Mouse (Mus musculus) kidney, adult 9 months (tissue): ENCODE measurements around the gene Chd2.
"Not testable (repeated sequence)": the region's sequence is repeated elsewhere in the genome, so short reads cannot be mapped to it uniquely, and the experiment has no call there.

Experiments
- DNase-seq: peaks from one replicate; pipeline ENCODE4 v3.0.0; 2022

Chd2 gene

DNA sequence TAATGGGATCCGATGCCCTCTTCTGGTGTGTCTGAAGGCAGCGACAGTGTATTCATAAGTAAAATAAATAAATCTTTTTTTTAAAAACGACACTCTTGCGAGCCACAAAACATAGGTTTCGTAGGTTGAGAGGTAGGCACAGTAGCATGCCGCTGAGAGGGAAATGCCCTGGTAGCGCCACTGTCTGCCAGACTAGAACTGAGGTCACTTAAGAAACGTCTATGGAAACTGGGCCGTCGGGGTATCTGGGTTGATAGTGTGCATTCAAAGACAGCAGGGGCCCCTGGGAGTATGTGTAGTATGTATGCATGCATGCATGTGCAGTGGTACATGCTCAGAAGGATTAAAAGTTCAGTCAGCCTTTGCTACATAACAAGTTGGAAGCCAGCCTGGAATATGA, 21.4 kb downstream of the Chd2 start:
- DNase-seq, result no peak

DNA sequence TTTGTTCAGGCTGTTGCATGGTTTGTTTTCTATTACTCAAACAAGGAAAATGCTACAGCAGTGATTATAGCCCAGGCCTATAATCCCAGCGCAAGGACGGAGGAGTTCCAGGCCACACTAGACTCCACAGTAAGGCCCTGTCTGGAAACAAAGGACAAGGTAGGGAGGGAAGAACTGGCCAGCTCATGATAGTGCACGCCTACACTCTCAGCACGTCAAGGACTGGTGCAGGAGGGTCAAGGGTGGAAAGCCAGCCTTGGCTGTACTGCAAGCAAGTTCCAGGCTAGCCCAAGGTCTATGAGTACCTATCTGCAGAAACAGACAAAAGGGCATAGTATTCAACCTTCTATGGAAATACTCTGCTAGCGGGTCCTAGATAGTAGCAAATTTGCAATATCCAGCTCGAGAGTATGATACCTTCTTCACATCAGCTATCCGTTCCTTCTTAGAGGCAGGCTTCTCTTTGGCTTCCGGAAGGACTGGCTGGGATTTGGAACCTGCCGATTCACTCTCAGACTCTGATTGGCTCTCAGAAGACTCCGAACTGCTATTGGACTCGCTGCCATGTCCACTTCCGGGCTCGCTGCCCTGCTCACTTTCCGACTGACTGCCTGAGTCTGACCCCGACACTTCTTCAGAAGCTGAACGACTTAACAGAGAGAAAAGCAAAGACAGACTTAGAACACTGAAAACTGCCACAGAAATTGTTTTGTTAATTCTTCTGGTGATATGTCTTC, 22.4 kb downstream of the Chd2 start:
- DNase-seq, result no peak

DNA sequence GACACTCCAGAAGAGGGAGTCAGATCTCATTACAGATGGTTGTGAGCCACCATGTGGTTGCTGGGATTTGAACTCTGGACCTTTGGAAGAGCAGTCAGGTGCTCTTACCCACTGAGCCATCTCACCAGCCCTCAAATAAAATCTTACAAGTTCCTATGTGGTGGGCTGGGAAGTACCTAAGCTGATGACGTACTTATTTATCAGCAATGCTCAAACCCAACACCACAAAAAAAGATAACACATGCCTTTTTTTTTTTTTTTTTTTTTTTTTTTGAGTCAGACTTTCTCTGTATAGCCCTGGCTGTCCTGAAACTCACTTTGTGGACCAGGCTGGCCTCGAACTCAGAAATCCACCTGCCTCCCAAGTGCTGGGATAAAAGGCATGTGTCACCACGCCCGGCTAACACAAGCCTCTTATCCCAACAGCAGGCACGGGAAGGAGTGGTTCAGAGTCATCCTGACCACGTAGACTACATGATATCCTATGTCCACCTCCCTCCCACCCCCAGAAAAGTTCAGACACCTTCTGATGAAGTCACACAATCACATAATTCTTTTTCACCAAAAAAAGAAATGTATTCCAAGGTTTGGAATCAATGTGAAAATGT, 23.2 kb downstream of the Chd2 start:
- not testable (repeated sequence) for DNase-seq

DNA sequence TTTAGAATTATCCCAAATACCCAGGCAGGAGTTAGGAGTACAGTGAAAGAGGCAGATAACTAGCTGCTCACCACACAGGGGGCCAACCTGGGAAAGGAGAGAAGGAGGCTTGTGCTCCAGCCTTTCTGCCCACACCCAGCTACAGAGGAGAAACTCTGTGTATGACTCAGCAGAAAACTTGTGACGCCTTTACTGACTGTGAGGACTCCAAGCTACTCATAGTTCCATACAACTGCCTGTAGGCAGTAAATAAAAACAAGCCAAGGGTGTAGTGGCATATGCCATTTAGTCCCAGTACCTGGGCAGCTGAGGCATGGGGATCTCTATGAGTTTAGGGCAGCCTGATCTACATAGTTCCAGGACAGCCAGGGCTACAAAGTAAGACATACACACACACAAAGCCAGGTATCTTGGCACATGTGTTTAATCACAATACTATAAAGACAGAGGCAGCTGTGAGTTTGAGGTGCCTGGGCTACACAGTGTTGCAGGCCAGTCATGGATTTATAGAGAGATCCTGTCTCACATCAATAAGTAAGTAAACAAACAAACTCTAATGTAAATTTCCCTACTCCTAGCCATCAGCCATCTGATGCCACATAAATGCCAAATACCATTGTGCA, 24.1 kb downstream of the Chd2 start:
- DNase-seq, result no peak

DNA sequence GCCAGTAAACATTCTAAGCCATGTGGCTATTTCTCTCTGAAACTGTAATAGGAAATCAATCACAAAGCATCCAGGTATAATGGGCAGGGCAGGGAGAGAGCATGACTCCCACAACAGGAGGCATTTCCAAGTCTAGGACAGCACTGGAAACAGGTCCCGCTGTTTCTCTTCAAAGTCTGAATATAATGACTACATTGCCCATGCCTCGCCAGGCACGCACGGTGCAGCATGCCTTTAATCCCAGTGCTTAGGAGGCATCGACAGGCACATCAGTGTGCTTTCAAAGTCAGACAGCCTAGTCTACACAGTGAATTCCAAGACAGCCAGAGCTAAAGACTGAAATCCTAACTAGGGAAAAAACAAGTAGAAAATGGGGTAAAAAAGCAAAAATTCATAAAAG, 24.8 kb downstream of the Chd2 start:
- no peak for DNase-seq

DNA sequence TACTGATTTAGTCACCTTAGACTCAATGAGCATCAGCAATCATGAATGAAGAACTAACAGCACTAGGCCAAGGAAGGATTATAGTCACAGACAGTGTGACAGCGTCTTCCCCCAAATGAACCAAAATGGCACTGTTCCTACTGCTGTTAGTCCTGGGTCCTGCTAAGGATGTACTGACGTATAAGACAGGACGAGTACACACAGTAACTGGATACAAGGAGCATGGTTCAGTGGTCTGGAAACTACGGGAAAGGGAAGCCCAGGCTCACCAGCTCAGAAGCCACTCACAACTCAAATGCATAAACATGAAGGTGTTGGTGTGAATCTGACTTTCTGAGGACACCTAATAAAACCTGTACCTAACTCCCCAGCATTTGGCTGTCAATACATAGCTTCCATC, 27.1 kb downstream of the Chd2 start:
- no peak for DNase-seq

DNA sequence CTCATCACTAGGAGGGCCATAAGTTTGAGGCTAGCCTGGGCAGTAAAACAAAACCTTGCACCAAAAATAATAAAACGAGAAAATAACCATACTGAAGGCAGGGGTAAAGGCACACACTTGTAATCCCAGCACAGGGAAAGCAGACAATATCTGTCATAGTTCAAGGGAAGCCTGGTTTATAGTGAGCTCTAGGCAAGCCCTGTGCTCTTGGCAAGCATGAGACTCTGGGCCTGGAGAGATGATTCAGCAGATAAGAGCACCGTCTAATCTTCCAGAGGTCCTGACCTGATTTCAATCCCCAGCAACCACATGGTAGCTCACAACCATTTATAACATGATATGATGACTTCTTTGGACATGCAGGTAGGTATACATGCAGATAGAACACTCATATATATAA, 29.2 kb downstream of the Chd2 start:
- no peak for DNase-seq

DNA sequence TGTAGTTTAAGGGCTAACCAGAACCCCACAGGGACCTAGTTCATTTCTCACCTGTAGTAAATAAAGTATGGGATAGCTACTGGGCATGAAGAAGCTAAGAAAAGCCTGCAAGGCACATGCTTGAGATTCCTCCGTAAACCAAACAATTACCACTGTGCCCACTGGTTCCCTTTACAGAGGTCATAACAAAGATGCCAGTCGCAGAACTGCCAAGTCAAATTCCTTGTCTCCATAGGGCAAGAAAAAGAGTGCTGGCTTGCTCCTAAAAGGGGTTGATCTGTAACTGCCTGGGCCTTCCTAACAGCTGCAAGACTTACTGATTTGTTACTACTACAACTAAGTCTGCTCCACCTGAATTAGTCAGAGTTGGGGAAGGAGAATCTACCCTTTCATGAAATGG, 32.9 kb downstream of the Chd2 start:
- no peak for DNase-seq

DNA sequence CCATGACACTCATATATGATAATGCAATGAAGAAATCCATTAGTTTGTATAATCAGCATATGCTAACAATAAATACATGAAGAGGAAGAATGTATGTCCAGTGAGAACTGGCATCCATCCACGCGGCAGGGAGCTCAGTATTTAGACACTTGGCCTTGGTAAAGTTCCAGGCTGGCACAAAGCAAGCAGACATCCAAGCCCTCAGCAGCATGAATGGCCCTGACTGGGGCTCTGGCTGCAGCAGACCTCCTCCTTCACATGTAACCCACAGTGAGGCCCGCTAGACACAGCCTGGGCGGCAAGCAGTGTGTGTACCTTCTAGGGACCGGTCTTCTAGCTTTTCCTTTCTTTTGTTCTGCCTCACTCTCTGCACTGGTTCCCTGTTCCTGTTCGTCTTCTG, 34.1 kb downstream of the Chd2 start:
- DNase-seq, result no peak

DNA sequence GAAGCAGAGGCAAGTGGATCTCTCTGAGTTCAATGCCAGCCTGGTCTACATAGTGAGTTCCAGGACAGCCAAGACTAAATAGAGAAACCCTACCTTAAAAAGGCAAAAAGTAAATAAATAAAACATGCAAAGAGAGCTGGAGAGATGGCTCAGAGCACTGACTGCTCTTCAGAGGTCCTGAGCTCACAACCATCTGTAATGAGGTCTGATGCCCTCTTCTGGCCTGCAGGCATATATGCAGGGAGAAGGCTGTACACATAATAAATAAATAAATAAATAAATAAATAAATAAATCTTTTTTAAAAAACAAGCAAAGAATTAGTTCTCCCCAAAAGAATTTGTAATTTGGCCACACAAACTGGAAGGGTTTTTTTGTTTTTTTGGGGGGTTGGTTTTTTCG, 34.8 kb downstream of the Chd2 start:
- no peak for DNase-seq

DNA sequence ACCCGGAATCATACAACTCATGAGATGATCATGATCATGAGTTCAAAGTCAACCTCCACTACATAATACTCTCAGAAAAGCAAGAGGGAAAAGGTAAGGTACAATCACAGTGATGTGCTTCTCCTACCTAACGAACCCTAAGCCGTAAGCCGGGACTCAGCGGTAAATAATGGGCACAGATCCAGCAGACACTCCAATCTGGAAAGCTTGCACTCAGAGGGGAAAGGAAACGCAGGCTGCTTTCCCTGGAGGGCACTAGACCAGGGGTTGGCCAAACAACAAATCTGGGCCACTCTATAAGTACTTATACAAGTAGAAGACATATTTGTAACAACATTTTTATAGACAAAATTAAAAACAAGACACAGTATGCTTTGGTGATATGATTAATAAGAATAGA, 36.4 kb downstream of the Chd2 start:
- DNase-seq, result no peak

DNA sequence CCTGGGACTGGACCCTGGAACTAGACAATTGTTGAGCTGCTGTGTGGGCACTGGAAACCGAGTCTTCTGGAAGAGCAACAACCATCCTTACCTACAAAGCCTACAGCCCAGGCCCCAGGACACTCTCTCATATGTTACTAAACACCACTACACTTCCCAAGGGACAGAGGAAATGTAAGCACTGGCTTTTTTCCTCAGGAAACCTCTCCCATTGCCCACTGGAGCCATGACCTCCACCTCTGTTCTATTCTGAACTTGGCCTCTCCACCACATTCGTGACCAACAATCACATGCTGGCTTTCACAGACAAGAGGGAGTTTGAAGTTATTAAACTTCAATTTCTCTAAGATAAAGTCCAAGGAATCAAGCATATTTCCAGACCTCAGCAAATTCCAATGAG, 43.4 kb downstream of the Chd2 start:
- DNase-seq, result no peak

DNA sequence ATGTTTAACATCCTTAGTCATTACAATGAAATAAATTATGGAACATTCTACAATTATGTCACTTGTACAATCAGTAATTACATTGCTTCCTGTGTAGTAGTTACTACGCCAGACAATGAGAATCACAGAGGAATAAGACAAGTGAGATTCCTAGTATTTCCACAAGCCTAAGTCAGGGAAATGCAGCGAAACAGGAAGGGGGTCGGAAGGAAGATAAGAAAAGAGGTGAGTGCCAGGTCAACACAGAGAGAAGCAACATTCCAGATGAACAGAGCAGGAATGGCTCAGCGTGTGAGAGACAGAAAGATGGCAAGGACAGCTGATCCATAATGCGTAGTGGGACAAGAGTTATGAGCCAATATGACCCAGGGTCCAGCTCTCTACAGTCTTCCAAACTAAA, 52.4 kb downstream of the Chd2 start:
- DNase-seq, result no peak

DNA sequence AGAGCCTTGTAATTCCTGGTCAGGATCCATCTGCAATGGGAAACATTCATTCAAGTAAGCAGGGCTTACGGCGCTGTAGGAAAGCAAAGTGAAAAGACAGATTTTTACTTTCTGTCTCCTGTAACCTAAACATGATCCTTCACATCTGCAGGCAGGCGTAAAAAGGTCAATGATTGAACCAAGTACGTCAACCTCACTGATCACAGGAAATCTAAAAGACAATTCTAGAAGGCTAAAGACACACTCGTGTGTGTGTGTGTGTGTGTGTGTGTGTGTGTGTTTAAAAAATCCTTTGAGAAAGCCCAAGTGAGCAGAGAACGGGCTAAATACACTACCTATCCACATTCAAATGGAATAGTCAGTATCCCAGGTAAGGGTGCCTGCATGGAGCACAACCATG, 60.5 kb downstream of the Chd2 start:
- no peak for DNase-seq

DNA sequence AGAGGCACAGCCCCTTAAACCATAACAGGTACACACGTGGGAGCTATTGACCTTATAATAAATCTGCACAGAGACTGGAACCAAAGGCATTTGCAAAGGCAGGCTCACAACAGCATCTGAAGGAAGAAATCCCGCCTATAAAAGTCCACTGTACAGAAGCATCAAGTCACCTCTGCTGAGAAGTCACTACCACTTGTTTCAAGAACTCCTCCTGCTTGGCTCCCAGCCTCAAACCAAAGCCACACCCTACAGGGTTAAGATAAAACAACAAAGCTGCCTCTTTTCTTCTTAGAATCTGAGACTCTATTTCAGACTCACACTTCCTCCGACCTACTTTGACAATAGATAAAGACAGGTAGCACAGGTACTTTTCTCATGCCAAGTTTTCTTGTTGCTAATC, 62.1 kb downstream of the Chd2 start:
- DNase-seq, result no peak

DNA sequence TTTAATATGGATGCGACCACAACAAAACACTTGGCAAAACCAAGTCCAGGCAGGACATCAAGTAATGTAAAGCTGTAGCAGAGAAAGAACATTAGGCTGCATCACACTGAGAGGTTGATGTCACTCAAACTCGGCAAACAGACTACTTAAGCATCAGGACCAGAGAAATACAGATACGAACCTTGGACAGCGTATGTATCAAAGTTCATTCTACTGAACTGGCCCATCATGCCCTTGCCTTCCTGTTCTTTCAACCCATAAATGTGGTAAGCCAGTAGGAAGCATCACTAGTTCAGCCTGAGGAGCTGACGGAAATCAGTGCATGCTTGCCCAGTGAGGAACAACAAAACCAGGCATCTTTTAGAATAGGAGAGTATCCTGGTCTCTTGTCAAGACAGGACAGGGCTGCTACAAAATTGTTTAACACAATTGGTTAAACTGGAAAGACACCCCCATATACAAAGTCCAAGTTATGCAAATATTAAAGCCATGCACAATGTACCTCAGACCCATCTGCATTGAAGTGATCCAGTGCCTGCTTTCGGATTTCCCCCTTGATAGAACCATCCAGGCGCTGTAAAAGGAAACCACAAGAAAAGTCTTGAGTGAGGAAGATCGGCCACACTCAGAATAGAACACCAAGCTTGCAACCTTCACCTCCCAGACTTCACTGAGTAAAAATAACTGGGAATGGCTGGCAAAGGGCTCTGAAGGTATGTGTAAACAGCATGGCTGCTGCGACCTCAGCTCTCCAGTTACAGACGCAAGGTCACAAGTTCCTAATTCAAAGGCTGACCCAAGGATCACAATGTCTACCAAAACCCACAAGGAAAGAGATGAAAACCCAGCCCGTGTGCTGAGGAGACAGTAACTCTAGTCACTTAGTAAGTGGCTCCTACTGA, 63.2 kb downstream of the Chd2 start:
- no peak for DNase-seq

DNA sequence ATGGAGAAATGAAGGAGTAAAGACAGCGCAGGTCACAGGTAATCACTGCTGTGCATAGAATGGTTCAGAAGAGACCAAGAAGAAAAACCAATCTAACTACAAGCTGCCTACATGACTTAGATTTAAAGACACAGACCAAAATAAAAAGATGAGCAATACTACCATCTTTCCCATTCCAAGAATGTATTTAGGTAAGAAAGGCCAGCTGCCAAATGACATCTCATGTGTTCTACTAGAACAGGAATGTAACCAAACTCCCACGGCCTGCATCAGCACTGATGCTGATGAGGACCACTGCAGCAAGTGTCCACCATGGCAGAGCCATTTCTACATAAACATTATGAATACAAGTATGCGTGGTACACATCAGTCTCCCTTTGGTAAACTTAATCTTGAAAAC, 73.9 kb downstream of the Chd2 start:
- DNase-seq, result no peak

DNA sequence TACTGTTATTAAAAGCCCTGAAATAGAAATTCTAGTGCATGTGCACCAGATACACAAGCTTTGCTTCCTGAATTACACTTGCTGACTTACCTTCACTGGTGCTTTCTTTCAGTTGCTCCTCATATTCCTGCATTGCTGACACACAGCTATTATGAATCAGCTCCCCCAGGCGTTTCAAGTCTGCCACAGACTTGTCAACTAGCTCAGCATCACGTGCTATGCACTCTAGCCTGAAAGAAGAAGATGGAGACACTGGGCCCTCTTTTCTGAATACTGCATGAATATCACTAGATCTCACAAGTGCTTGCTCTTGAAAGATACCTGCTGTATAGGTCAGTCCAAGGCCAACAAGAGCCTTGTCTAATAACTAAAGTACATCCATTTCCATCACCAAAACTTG, 78.1 kb downstream of the Chd2 start:
- no peak for DNase-seq

DNA sequence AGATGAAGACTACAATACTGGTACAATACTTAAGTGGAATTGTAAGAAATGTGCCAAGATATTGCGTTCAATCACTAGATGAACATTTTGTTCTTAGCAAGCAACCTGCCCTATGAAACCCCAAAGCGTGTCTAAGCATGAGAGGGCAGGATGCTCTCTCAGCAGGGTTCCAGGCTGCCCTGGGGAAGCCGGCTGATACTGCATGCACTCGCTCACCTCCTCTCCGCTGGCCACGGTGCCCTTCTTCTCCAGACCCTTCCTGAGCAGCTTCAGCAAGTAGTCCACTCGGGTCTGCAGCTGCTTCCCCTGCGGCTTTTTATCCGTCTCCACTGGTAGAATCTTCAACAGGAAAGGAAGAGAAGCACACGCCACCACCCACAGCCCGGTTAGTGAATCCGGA, 87.5 kb downstream of the Chd2 start:
- no peak for DNase-seq

DNA sequence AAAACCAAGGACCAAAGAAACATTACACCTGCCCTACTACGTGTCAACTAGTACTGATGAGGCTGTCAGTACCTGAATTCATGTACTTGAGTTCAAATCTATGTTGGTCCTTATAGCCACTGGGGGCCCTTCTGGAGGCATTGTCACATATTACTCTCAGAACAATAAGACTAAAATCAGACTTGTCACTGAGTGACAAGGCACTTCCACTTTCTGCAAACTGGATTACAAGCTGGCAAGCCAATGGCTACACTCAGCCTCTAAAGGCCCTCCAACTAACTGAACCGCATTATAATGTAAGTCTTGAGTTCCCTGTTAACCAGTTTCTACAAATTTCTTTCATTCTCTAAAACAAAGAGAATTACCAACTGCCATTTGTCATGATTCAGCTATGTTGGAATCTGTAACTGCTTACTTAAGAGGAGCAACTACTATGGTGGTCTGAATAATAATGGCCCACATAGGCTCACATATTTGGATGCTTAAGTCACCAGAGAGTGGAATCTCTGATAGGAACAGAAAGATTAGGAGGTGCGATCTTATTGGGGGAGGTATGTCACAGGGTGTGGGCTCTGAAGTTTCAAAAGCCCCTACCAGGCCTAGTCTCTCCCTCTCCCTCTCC, 89.3 kb downstream of the Chd2 start:
- DNase-seq, result no peak

DNA sequence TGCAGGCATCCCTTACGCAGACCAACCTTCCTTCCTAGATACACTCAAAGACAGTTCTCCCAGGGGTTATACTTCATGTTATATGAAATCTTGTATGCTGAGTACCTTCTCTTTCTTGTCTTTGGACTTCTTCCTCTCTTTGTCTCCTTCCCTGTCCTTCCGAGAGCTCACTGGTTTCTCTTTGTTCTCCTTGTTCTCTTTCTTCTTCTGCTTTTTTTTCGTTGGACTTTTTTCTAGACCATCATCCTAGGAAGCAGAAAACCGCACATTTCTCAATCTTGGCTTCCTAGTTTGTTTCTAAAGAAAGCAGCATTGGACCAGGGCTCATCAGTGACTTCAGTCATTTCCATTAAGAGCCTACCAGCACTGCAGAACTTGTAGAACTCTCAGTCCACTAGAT, 90.0 kb downstream of the Chd2 start:
- no peak for DNase-seq

DNA sequence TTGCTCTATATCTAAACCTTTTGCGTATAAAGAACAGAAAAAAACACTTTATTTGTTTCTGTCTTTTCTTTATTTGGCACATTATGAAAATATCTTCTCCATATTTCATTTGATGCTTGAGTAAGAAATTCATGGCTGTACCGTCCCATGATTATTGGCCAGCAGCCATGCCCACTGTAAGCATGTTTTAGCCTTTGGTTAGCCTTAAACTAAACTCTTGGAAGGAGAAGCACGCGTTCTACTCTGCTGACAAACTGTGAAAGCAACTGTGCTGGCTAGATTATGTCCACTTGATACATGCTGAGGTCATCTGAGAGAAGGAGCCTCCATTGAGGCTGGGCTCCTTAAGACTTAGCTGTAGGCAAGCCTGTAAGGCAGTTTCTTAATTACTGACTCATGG, 99.4 kb downstream of the Chd2 start:
- peak; percentile 73 for DNase-seq

DNA sequence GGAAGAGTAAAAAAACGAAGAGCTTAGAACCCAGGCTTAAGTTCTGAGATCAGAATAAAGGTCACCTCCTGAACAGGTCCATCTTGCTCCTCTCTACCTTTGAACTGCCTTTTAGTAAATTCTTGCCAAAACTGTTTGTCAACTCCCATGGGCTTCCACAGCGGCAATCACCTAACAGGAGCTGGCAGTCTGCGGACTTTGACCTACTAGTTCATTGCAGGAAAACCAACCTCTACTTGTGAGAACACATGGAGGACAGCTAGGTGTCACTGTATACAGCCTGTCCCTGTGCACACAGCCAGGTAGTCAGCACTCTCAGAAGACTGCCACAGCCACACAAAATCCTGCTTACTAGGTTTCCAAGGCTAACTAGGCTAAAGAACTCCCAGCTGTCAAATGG, 99.8 kb downstream of the Chd2 start:
- DNase-seq, result peak; percentile 88
